Mouse (Mus musculus): ENCODE measurements around the gene Barx2. TPM values are rescaled to one million over a fixed set of nuclear protein-coding genes. Genes with fewer than 3 reads are reported as not detected.
A peak's percentile ranks its signal among the peaks of the same experiment; 100 is the strongest.

The Barx2 gene
- polyA plus RNA-seq, 1 experiment from 2014 or later: not detected

GRCm38 (mm10) chr9:31874236-31874635 lies 39.0 kb downstream of the Barx2 start:
- DNase-seq (ENCODE audit: low spot score, missing footprints) (no peak), ATAC-seq (ENCODE audit: low FRiP score) (no peak)
- Histone ChIP-seq H3K4me3 (ENCODE audit: low read depth, low read length) (no peak overlapping the region), H3K4me1 (ENCODE audit: control insufficient read depth, insufficient read depth, low read length) (no peaks in the 10 kb centered on the region), H3K36me3 (ENCODE audit: control insufficient read depth, insufficient read depth, low read length) (no peaks in the 10 kb centered on the region), H3K4me2 (no peak overlapping the region), H3K9me3 (ENCODE audit: control insufficient read depth, low read length) (no peaks in the 10 kb centered on the region), H3K27ac (ENCODE audit: low read depth, low read length) (no peak overlapping the region), H3K27me3 (ENCODE audit: control insufficient read depth, insufficient read depth, low read length) (no peaks in the 10 kb centered on the region), H3K9ac (ENCODE audit: low read length) (no peak overlapping the region)
- 93% methylated on average over 3 of the region's 3 CpGs for WGBS

- no peak overlapping the region for H3K27ac ChIP-seq (ENCODE audit: low read depth, low read length)
- no peaks in the 10 kb centered on the region for H3K27me3 ChIP-seq (ENCODE audit: control insufficient read depth, insufficient read depth, low read length)
- H3K36me3 ChIP-seq (ENCODE audit: control insufficient read depth, insufficient read depth, low read length): no peaks in the 10 kb centered on the region
- no peak overlapping the region for H3K9ac ChIP-seq (ENCODE audit: low read length)
- no peak overlapping the region for H3K4me3 ChIP-seq (ENCODE audit: low read depth, low read length)
- H3K9me3 ChIP-seq (ENCODE audit: control insufficient read depth, low read length): no peaks in the 10 kb centered on the region
- ATAC-seq (ENCODE audit: low FRiP score): no peak
- DNase-seq (ENCODE audit: low spot score, missing footprints): no peak
- no peak overlapping the region for H3K4me2 ChIP-seq
- H3K4me1 ChIP-seq (ENCODE audit: control insufficient read depth, insufficient read depth, low read length): no peaks in the 10 kb centered on the region
- 61% methylated on average over 4 of the region's 4 CpGs for WGBS
Observed at GRCm38 (mm10) chr9:31871410-31871809, 41.9 kb downstream of the Barx2 start.

GRCm38 (mm10) chr9:31868823-31869460 lies 44.3 kb downstream of the Barx2 start:
- no peaks in the 10 kb centered on the region for H3K36me3 ChIP-seq (ENCODE audit: control insufficient read depth, insufficient read depth, low read length)
- no peak for ATAC-seq (ENCODE audit: low FRiP score)

DNA sequence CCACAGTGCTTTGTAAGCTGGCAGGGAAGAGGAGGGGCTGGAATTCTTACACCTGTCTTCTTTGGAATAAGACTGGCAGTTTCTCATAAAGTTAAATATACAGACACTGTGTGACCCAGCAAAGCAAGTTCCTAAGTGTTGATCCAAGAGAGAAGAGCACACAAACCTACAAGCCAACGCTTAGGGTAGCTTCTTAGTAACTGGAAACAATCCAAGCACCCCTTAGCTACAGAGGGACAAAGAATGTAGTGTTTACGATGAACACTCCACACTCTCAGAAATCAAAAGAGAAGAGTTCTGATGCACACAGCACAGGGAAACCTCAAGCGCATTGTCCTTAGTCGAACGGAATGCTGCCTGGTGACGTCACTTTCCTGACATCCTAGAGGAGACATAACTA lies 49.4 kb downstream of the Barx2 start:
- ATAC-seq (ENCODE audit: low FRiP score) (no peak), DNase-seq (ENCODE audit: low spot score, missing footprints) (no peak)
- Histone ChIP-seq H3K4me1 (ENCODE audit: control insufficient read depth, insufficient read depth, low read length) (no peaks in the 10 kb centered on the region), H3K27me3 (ENCODE audit: control insufficient read depth, insufficient read depth, low read length) (no peaks in the 10 kb centered on the region; the same call in 1 of the 2 replicates), H3K9me3 (ENCODE audit: control insufficient read depth, low read length) (no peaks in the 10 kb centered on the region), H3K4me2 (no peak overlapping the region), H3K36me3 (ENCODE audit: control insufficient read depth, insufficient read depth, low read length) (no peaks in the 10 kb centered on the region), H3K27ac (ENCODE audit: low read depth, low read length) (no peak overlapping the region), H3K9ac (ENCODE audit: low read length) (no peak overlapping the region), H3K4me3 (ENCODE audit: low read depth, low read length) (no peak overlapping the region)
- 86% methylated on average over 6 of the region's 6 CpGs for WGBS

More at GRCm38 (mm10) chr9:31868823-31869460, 44.3 kb downstream of the Barx2 start:
- Histone ChIP-seq H3K4me3 (ENCODE audit: low read depth, low read length) (no peak overlapping the region), H3K27ac (ENCODE audit: low read depth, low read length) (no peak overlapping the region), H3K4me1 (ENCODE audit: control insufficient read depth, insufficient read depth, low read length) (no peaks in the 10 kb centered on the region), H3K9ac (ENCODE audit: low read length) (no peak overlapping the region), H3K27me3 (ENCODE audit: control insufficient read depth, insufficient read depth, low read length) (no peaks in the 10 kb centered on the region), H3K4me2 (no peak overlapping the region), H3K9me3 (ENCODE audit: control insufficient read depth, low read length) (no peaks in the 10 kb centered on the region)
- DNase-seq (ENCODE audit: low spot score, missing footprints): no peak
- WGBS: 84% methylated on average over 2 of the region's 2 CpGs

- Histone ChIP-seq H3K4me3 (ENCODE audit: low read depth, low read length) (no peak overlapping the region), H3K9ac (ENCODE audit: low read length) (no peak overlapping the region)
Observed at GRCm38 (mm10) chr9:31859446-31859845, 53.8 kb downstream of the Barx2 start.

DNA sequence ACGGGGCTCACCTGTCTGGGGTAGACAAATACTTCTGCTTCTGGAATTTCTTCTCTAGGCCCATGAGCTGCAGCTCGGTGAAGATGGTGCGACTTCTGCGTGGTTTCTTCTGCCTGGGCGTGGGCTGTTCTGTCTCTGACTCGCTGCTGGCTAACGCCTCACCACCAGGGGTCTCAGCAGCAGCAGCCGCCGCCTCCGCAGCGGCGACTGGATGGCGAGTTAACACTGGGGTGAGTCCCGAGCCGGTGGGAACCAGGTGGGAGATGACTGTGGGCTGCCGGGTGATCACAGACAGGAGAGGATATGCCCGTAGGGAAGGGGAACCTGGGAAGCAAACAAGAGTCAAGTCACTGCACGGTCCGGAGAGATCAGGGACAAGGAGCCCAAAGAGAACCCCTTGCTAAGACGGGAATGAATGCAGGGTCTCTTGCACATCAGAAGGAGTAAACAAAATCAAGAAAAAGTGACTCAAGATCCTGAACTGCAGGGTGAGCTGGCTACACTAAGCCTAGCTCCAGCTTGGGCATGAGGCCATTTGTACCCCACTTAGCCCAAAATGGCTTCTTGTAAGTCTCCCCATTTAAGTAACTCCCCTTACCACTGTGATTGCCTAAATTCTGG lies 54.4 kb downstream of the Barx2 start:
- Histone ChIP-seq H3K27ac (ENCODE audit: low read depth, low read length) (no peak overlapping the region), H3K9ac (ENCODE audit: low read length) (no peak overlapping the region), H3K4me1 (ENCODE audit: control insufficient read depth, insufficient read depth, low read length) (no peaks in the 10 kb centered on the region; the same call in 1 of the 2 replicates), H3K27me3 (ENCODE audit: control insufficient read depth, insufficient read depth, low read length) (no peaks in the 10 kb centered on the region; the same call in 1 of the 2 replicates), H3K4me2 (peak overlapping the region; percentile 43), H3K9me3 (ENCODE audit: control insufficient read depth, low read length) (no peaks in the 10 kb centered on the region), H3K36me3 (ENCODE audit: control insufficient read depth, insufficient read depth, low read length) (no peaks in the 10 kb centered on the region), H3K4me3 (ENCODE audit: low read depth, low read length) (peak overlapping the region; percentile 9; the same call in 1 of the 2 replicates)
- ATAC-seq (ENCODE audit: low FRiP score) (peak; percentile 83), DNase-seq (ENCODE audit: low spot score, missing footprints) (peak; percentile 93)
- WGBS: 9% methylated on average over 20 of the region's 20 CpGs

More at GRCm38 (mm10) chr9:31859446-31859845, 53.8 kb downstream of the Barx2 start:
- 88% methylated on average over 5 of the region's 5 CpGs for WGBS
- no peaks in the 10 kb centered on the region for H3K36me3 ChIP-seq (ENCODE audit: control insufficient read depth, insufficient read depth, low read length)
- no peaks in the 10 kb centered on the region; the same call in 1 of the 2 replicates for H3K27me3 ChIP-seq (ENCODE audit: control insufficient read depth, insufficient read depth, low read length)
- ATAC-seq (ENCODE audit: low FRiP score) (no peak), DNase-seq (ENCODE audit: low spot score, missing footprints) (no peak)
- no peak overlapping the region for H3K4me2 ChIP-seq
- no peaks in the 10 kb centered on the region; the same call in 1 of the 2 replicates for H3K4me1 ChIP-seq (ENCODE audit: control insufficient read depth, insufficient read depth, low read length)
- no peaks in the 10 kb centered on the region for H3K9me3 ChIP-seq (ENCODE audit: control insufficient read depth, low read length)
- no peak overlapping the region for H3K27ac ChIP-seq (ENCODE audit: low read depth, low read length)

DNA sequence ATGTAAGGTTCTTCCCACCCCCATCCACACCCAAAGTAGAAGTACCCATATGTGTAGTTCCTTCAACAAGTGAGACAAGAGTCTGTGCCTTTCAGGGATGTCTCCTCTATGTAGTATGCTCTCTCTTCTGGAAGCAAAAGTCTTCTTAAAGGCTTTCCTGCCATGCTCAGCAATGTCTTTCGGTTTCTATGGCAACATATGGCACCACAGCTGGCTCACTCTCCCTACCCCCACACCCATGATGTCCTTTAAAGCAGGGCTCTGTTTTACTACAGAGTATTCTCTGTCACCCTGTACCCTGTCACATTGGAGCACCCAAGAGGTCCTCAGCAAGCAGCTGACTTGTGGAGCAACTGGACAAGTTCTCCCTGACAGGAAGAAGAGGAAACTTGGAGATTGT lies 55.8 kb downstream of the Barx2 start:
- Histone ChIP-seq H3K9me3 (ENCODE audit: control insufficient read depth, low read length) (no peaks in the 10 kb centered on the region), H3K36me3 (ENCODE audit: control insufficient read depth, insufficient read depth, low read length) (no peaks in the 10 kb centered on the region), H3K27me3 (ENCODE audit: control insufficient read depth, insufficient read depth, low read length) (no peaks in the 10 kb centered on the region; the same call in 1 of the 2 replicates), H3K4me1 (ENCODE audit: control insufficient read depth, insufficient read depth, low read length) (no peaks in the 10 kb centered on the region; the same call in 1 of the 2 replicates), H3K27ac (ENCODE audit: low read depth, low read length) (no peak overlapping the region), H3K9ac (ENCODE audit: low read length) (no peak overlapping the region), H3K4me3 (ENCODE audit: low read depth, low read length) (no peak overlapping the region), H3K4me2 (no peak overlapping the region)
- DNase-seq (ENCODE audit: low spot score, missing footprints) (no peak), ATAC-seq (ENCODE audit: low FRiP score) (no peak)
- 78% methylated on average over 1 of the region's 1 CpGs for WGBS

GRCm38 (mm10) chr9:31856437-31856836 lies 56.8 kb downstream of the Barx2 start:
- DNase-seq (ENCODE audit: low spot score, missing footprints): no peak
- WGBS: 58% methylated on average over 8 of the region's 8 CpGs

GRCm38 (mm10) chr9:31855668-31856067 lies 57.6 kb downstream of the Barx2 start:
- Histone ChIP-seq H3K9me3 (ENCODE audit: control insufficient read depth, low read length) (no peaks in the 10 kb centered on the region), H3K4me2 (no peak overlapping the region), H3K9ac (ENCODE audit: low read length) (no peak overlapping the region), H3K4me1 (ENCODE audit: control insufficient read depth, insufficient read depth, low read length) (no peaks in the 10 kb centered on the region; the same call in 1 of the 2 replicates), H3K27me3 (ENCODE audit: control insufficient read depth, insufficient read depth, low read length) (no peaks in the 10 kb centered on the region; the same call in 1 of the 2 replicates), H3K27ac (ENCODE audit: low read depth, low read length) (no peak overlapping the region), H3K4me3 (ENCODE audit: low read depth, low read length) (no peak overlapping the region), H3K36me3 (ENCODE audit: control insufficient read depth, insufficient read depth, low read length) (no peaks in the 10 kb centered on the region)
- ATAC-seq (ENCODE audit: low FRiP score) (no peak), DNase-seq (ENCODE audit: low spot score, missing footprints) (no peak)
- WGBS: 91% methylated on average over 6 of the region's 6 CpGs

More at GRCm38 (mm10) chr9:31856437-31856836, 56.8 kb downstream of the Barx2 start:
- H3K9ac ChIP-seq (ENCODE audit: low read length): no peak overlapping the region
- no peak overlapping the region for H3K4me2 ChIP-seq
- no peak for ATAC-seq (ENCODE audit: low FRiP score)
- H3K27me3 ChIP-seq (ENCODE audit: control insufficient read depth, insufficient read depth, low read length): no peaks in the 10 kb centered on the region; the same call in 1 of the 2 replicates
- H3K9me3 ChIP-seq (ENCODE audit: control insufficient read depth, low read length): no peaks in the 10 kb centered on the region
- H3K4me3 ChIP-seq (ENCODE audit: low read depth, low read length): no peak overlapping the region
- no peak overlapping the region for H3K27ac ChIP-seq (ENCODE audit: low read depth, low read length)
- no peaks in the 10 kb centered on the region for H3K36me3 ChIP-seq (ENCODE audit: control insufficient read depth, insufficient read depth, low read length)
- no peaks in the 10 kb centered on the region; the same call in 1 of the 2 replicates for H3K4me1 ChIP-seq (ENCODE audit: control insufficient read depth, insufficient read depth, low read length)
